Mouse (Mus musculus): Measurements from ENCODE around the gene Rnf7.

DNA sequence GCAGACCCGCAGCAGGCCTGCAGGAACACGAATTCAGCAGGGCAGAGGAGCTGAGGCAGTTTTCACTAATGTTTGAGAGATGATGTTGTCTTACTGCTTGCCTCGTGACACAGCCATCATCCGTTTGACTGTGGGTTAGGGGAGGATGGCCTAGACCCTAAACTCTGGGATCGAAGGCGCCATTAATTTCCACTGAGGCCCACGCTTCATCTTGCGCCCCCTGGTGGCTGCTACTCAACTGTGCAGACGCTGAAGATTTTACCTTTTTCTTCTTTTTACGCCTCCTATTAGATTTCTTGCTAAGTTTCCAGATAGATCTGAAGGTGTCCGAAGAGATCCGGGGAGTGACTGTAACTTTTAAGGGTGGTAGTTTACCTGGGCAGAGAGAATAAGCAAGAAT, 13.3 kb upstream of the Rnf7 start:
- TF ChIP-seq CTCF (IDR thresholded peaks at IDR 0.05; ENCODE audit: low read depth, low read length) (peak; percentile 86), POLR2A (IDR thresholded peaks at IDR 0.05; ENCODE audit: insufficient read depth, low read length) (no peak)

Data from ES-Bruce4 (cell line).